Mouse (Mus musculus): ENCODE results near the gene Yrdc.

Yrdc gene

GRCm38 (mm10) chr4:124850261-124850913 is at the start of gene Yrdc:
TSS of gene Yrdc (plus strand) at chr4:124850679.
- DNase-seq (ENCODE audit: low read depth, low spot score) = peak; percentile 97

- peak; percentile 95 for DNase-seq (ENCODE audit: low read depth, low spot score)
These were observed 48.7 kb upstream of the Yrdc start, which contains the start of gene Mtf1 for GRCm38 (mm10) chr4:124801552-124802308. TSS of gene Mtf1 (plus strand) at chr4:124802104.

GRCm38 (mm10) chr4:124802309-124803260 is 47.9 kb upstream of the Yrdc start:
- peak; percentile 98 for DNase-seq (ENCODE audit: low read depth, low spot score)

- no peak for DNase-seq (ENCODE audit: low read depth, low spot score)
These were observed 47.1 kb upstream of the Yrdc start for GRCm38 (mm10) chr4:124803406-124803805.

GRCm38 (mm10) chr4:124808511-124808910 is 42.0 kb upstream of the Yrdc start:
- no peak for DNase-seq (ENCODE audit: low read depth, low spot score)

GRCm38 (mm10) chr4:124809136-124809883 is 41.2 kb upstream of the Yrdc start:
- DNase-seq (ENCODE audit: low read depth, low spot score) = no peak

GRCm38 (mm10) chr4:124810056-124810455 is 40.4 kb upstream of the Yrdc start:
- no peak for DNase-seq (ENCODE audit: low read depth, low spot score)

- DNase-seq (ENCODE audit: low read depth, low spot score) = peak; percentile 32
These were observed 39.0 kb upstream of the Yrdc start for GRCm38 (mm10) chr4:124811347-124811975.

- no peak for DNase-seq (ENCODE audit: low read depth, low spot score)
These were observed 34.6 kb upstream of the Yrdc start for GRCm38 (mm10) chr4:124815901-124816300.

- DNase-seq (ENCODE audit: low read depth, low spot score) = peak; percentile 85
These were observed 32.7 kb upstream of the Yrdc start for GRCm38 (mm10) chr4:124817803-124818202.

GRCm38 (mm10) chr4:124818832-124819231 is 31.6 kb upstream of the Yrdc start:
- DNase-seq (ENCODE audit: low read depth, low spot score) = peak; percentile 47

GRCm38 (mm10) chr4:124824967-124825366 is 25.5 kb upstream of the Yrdc start:
- peak; percentile 93 for DNase-seq (ENCODE audit: low read depth, low spot score)

GRCm38 (mm10) chr4:124825371-124825965 is 25.0 kb upstream of the Yrdc start:
- peak; percentile 75 for DNase-seq (ENCODE audit: low read depth, low spot score)

- no peak for DNase-seq (ENCODE audit: low read depth, low spot score)
These were observed 20.8 kb upstream of the Yrdc start for GRCm38 (mm10) chr4:124829671-124830070.

- peak; percentile 63 for DNase-seq (ENCODE audit: low read depth, low spot score)
These were observed 17.7 kb upstream of the Yrdc start for GRCm38 (mm10) chr4:124832796-124833195.

GRCm38 (mm10) chr4:124838035-124838700 is 12.3 kb upstream of the Yrdc start:
- no peak for DNase-seq (ENCODE audit: low read depth, low spot score)

- peak; percentile 60 for DNase-seq (ENCODE audit: low read depth, low spot score)
These were observed 9.5 kb upstream of the Yrdc start for GRCm38 (mm10) chr4:124840998-124841397.

GRCm38 (mm10) chr4:124843493-124843892 is 7.0 kb upstream of the Yrdc start:
- DNase-seq (ENCODE audit: low read depth, low spot score) = peak; percentile 89

- DNase-seq (ENCODE audit: low read depth, low spot score) = peak; percentile 89
These were observed 2.9 kb upstream of the Yrdc start for GRCm38 (mm10) chr4:124847573-124847972.

Measured in ZHBTc4 (cell line).